Mouse (Mus musculus) olfactory bulb, adult 2 months (tissue): Measurements from ENCODE around the gene App.

Source experiments
- CTCF ChIP-seq: fragments of 200-500 bp; IDR thresholded peaks from 2 replicates; pipeline ENCODE4 v1.5.1; 2012; ENCODE audit warnings: low read depth, mild to moderate bottlenecking, low read length, moderate library complexity; ENCODE audit not compliant: insufficient read depth
- POLR2A ChIP-seq: fragments of 200-500 bp; IDR thresholded peaks from 2 replicates; pipeline ENCODE4 v1.6.1; 2012; ENCODE audit warnings: mild to moderate bottlenecking, low read depth, low read length, moderate library complexity; ENCODE audit not compliant: insufficient read depth

DNA sequence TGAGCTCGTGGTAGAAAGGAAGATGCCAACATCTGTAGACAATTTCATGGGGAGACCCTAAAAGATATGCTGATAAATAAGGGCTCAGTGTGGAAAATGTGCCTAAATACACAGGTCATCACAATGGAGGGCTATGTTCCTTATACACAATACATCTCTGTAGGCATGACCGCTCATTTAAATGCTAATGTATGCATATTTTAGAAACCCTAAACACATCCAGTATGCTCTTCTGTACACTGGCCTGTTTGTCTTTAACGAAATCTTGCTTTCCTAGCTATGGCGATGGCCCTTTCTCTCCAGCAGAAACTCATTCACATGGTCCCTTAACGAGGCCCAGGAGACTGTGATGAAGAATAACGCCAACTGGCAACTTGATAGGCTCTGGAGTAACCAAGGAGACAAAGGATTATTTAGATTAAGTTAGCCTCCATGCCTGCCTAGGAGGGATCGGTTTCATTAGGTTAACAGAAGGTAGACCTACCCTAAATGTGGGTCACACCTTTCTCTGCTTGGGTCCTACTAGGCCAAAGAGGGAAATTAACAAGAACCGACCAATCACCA, 185.8 kb downstream of the App start:
- TF ChIP-seq CTCF (no peak), POLR2A (no peak)
